Mouse (Mus musculus): ENCODE data around the gene Iqsec1. TPM values are rescaled to one million over a fixed set of nuclear protein-coding genes. Genes with fewer than 3 reads are reported as not detected.
"Not testable (repeated sequence)": the region's sequence is repeated elsewhere in the genome, so short reads cannot be mapped to it uniquely, and the experiment has no call there.

Iqsec1 gene
- polyA plus RNA-seq, 1 experiment from 2014 or later = 17.9 TPM

- Histone ChIP-seq H3K27ac (no peak overlapping the region), H3K4me1 (0 out of 2 replicates have a peak, but pooled peaks cover 7% of the 10 kb centered on the region), H3K9me3 (no peaks in the 10 kb centered on the region), H3K27me3 (replicated peaks) (no peaks in the 10 kb centered on the region), H3K4me2 (replicated peaks) (no peak overlapping the region), H3K4me3 (no peak overlapping the region), H3K9ac (no peak overlapping the region), H3K36me3 (no peaks in the 10 kb centered on the region)
- 78% methylated on average over 4 of the region's 4 CpGs for WGBS
- no peak for ATAC-seq (ENCODE audit: low FRiP score, low read depth)
Measured at GRCm38 (mm10) chr6:90644965-90645364, 343.5 kb downstream of the Iqsec1 start.

GRCm38 (mm10) chr6:90643057-90643456 lies 345.4 kb downstream of the Iqsec1 start:
- WGBS = 80% methylated on average over 3 of the region's 3 CpGs
- Histone ChIP-seq H3K9ac (no peak overlapping the region), H3K4me1 (0 out of 2 replicates have a peak, but pooled peaks cover 7% of the 10 kb centered on the region), H3K27ac (no peak overlapping the region), H3K36me3 (no peaks in the 10 kb centered on the region), H3K4me3 (no peak overlapping the region), H3K27me3 (replicated peaks) (no peaks in the 10 kb centered on the region), H3K4me2 (replicated peaks) (no peak overlapping the region), H3K9me3 (no peaks in the 10 kb centered on the region)
- ATAC-seq (ENCODE audit: low FRiP score, low read depth) = no peak

GRCm38 (mm10) chr6:90635611-90636010 lies 352.9 kb downstream of the Iqsec1 start:
- no peak for ATAC-seq (ENCODE audit: low FRiP score, low read depth)
- WGBS = 65% methylated on average over 3 of the region's 3 CpGs
- Histone ChIP-seq H3K9ac (no peak overlapping the region), H3K4me3 (no peak overlapping the region), H3K27ac (no peak overlapping the region), H3K9me3 (no peaks in the 10 kb centered on the region), H3K4me2 (replicated peaks) (no peak overlapping the region), H3K27me3 (replicated peaks) (no peaks in the 10 kb centered on the region), H3K36me3 (no peaks in the 10 kb centered on the region), H3K4me1 (no peaks in the 10 kb centered on the region)

- H3K4me3 ChIP-seq = no peak overlapping the region
- ATAC-seq (ENCODE audit: low FRiP score, low read depth) = no peak
- H3K4me1 ChIP-seq = no peaks in the 10 kb centered on the region
- no peak overlapping the region for H3K4me2 ChIP-seq (replicated peaks)
- H3K9me3 ChIP-seq = no peaks in the 10 kb centered on the region
- H3K27ac ChIP-seq = no peak overlapping the region
- H3K27me3 ChIP-seq (replicated peaks) = no peaks in the 10 kb centered on the region
- H3K36me3 ChIP-seq = no peaks in the 10 kb centered on the region
- WGBS = 38% methylated on average over 4 of the region's 4 CpGs
- H3K9ac ChIP-seq = no peak overlapping the region
Measured at GRCm38 (mm10) chr6:90635081-90635480, 353.4 kb downstream of the Iqsec1 start.

GRCm38 (mm10) chr6:90632526-90632925 lies 356.0 kb downstream of the Iqsec1 start:
- not testable (repeated sequence) for ATAC-seq (ENCODE audit: low FRiP score, low read depth); H3K4me2 ChIP-seq (replicated peaks); H3K27me3 ChIP-seq (replicated peaks); H3K27ac ChIP-seq; H3K9me3 ChIP-seq; H3K4me3 ChIP-seq; H3K36me3 ChIP-seq; H3K4me1 ChIP-seq; H3K9ac ChIP-seq
- WGBS = 63% methylated on average over 3 of the region's 3 CpGs

- H3K4me1 ChIP-seq = no peaks in the 10 kb centered on the region
Measured at GRCm38 (mm10) chr6:90630427-90630826, 358.1 kb downstream of the Iqsec1 start.

GRCm38 (mm10) chr6:90629506-90629905 lies 359.0 kb downstream of the Iqsec1 start:
- Histone ChIP-seq H3K4me2 (replicated peaks) (no peak overlapping the region), H3K27me3 (replicated peaks) (no peaks in the 10 kb centered on the region), H3K27ac (no peak overlapping the region), H3K9ac (no peak overlapping the region), H3K4me3 (no peak overlapping the region), H3K36me3 (no peaks in the 10 kb centered on the region), H3K9me3 (no peaks in the 10 kb centered on the region), H3K4me1 (no peaks in the 10 kb centered on the region)
- 91% methylated on average over 6 of the region's 6 CpGs for WGBS
- no peak for ATAC-seq (ENCODE audit: low FRiP score, low read depth)

More at GRCm38 (mm10) chr6:90630427-90630826, 358.1 kb downstream of the Iqsec1 start:
- Histone ChIP-seq H3K27me3 (replicated peaks) (no peaks in the 10 kb centered on the region), H3K4me3 (no peak overlapping the region), H3K9me3 (no peaks in the 10 kb centered on the region), H3K9ac (no peak overlapping the region), H3K4me2 (replicated peaks) (no peak overlapping the region), H3K27ac (no peak overlapping the region), H3K36me3 (no peaks in the 10 kb centered on the region)
- ATAC-seq (ENCODE audit: low FRiP score, low read depth) = no peak
- WGBS = 92% methylated on average over 7 of the region's 7 CpGs

DNA sequence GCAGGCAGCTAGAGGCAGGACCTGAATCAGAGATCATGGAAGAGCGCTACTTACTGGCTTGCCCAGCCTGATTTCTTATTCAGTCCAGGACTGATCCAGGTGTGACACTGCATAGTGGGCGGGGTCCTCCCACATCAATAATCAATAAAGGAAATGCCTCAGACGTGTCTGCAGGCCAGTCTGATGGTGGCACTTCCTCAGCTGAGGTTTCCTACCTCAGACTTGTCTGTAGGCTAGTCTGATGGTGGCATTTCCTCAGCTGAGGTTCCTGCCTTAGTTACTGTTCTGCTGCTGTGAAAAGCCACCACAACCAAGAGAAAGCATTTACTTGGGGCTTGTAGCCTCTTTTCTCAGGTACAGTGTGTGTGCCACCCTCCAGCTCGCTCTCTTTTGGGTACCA lies 360.9 kb downstream of the Iqsec1 start:
- H3K4me3 ChIP-seq = no peak overlapping the region
- no peak for ATAC-seq (ENCODE audit: low FRiP score, low read depth)
- no peaks in the 10 kb centered on the region for H3K27me3 ChIP-seq (replicated peaks)
- WGBS = 88% methylated on average over 4 of the region's 4 CpGs
- no peak overlapping the region for H3K9ac ChIP-seq
- no peaks in the 10 kb centered on the region for H3K9me3 ChIP-seq
- no peak overlapping the region for H3K4me2 ChIP-seq (replicated peaks)
- no peak overlapping the region for H3K27ac ChIP-seq
- H3K36me3 ChIP-seq = no peaks in the 10 kb centered on the region
- H3K4me1 ChIP-seq = peaks cover 3% of the 10 kb centered on the region; the same call in 1 of the 2 replicates

GRCm38 (mm10) chr6:90625207-90625994 lies 363.1 kb downstream of the Iqsec1 start:
- Histone ChIP-seq H3K27ac (no peak overlapping the region), H3K36me3 (no peaks in the 10 kb centered on the region), H3K4me2 (replicated peaks) (no peak overlapping the region), H3K4me1 (peaks cover 3% of the 10 kb centered on the region; the same call in 1 of the 2 replicates), H3K9ac (no peak overlapping the region), H3K9me3 (no peaks in the 10 kb centered on the region), H3K4me3 (no peak overlapping the region), H3K27me3 (replicated peaks) (no peaks in the 10 kb centered on the region)
- WGBS = 73% methylated on average over 7 of the region's 7 CpGs
- no peak for ATAC-seq (ENCODE audit: low FRiP score, low read depth)

DNA sequence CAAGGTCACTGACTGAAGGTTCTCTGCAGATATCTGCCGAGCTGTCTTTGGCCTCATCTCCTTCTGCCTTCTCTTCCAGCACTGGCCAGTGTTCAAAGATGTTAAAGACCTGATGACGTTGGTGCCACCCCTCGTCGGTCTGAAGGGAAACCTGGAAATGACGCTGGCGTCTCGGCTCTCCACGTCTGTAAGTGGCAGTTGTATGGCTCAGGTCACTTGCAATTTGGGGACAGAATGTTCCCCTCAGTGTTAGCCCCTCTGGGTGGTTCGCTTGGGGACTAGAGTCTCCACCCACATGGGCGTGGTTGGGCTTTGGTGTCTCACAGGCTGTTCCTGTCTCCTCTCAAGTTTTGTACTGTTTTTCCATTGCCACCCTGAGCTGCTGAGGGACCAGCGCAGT lies 363.8 kb downstream of the Iqsec1 start:
- no peaks in the 10 kb centered on the region for H3K36me3 ChIP-seq
- no peak overlapping the region for H3K4me2 ChIP-seq (replicated peaks)
- no peak for ATAC-seq (ENCODE audit: low FRiP score, low read depth)
- peaks cover 3% of the 10 kb centered on the region; the same call in 1 of the 2 replicates for H3K4me1 ChIP-seq
- H3K4me3 ChIP-seq = no peak overlapping the region
- no peak overlapping the region for H3K27ac ChIP-seq
- H3K27me3 ChIP-seq (replicated peaks) = no peaks in the 10 kb centered on the region
- no peaks in the 10 kb centered on the region for H3K9me3 ChIP-seq
- 68% methylated on average over 11 of the region's 11 CpGs for WGBS
- no peak overlapping the region for H3K9ac ChIP-seq

DNA sequence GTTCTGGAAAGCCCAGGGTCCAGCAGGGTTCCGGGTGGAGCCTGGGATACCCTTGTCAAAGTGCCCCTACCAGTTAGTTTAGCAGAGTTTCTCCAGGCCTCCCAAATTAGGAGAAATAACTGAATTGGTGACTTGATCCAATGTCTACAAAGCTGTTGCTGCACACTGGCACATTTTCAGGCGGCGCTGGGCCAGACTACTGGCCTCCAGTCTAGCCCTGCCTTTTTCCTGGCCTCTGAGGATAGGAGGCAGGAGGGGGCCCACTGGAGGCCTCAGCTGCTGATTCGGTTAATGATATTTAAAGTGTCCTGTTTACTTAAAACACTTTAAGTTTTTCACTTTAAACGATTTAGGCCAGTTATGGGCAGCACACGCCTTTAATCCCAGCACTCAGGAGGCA lies 364.3 kb downstream of the Iqsec1 start:
- no peak for ATAC-seq (ENCODE audit: low FRiP score, low read depth)
- Histone ChIP-seq H3K4me2 (replicated peaks) (no peak overlapping the region), H3K4me3 (no peak overlapping the region), H3K27ac (no peak overlapping the region), H3K9ac (no peak overlapping the region), H3K36me3 (no peaks in the 10 kb centered on the region), H3K27me3 (replicated peaks) (no peaks in the 10 kb centered on the region), H3K4me1 (peaks cover 3% of the 10 kb centered on the region; the same call in 1 of the 2 replicates), H3K9me3 (no peaks in the 10 kb centered on the region)
- WGBS = 90% methylated on average over 6 of the region's 6 CpGs

- no peaks in the 10 kb centered on the region for H3K36me3 ChIP-seq
- no peak overlapping the region for H3K9ac ChIP-seq
- no peak overlapping the region for H3K4me3 ChIP-seq
- no peaks in the 10 kb centered on the region for H3K9me3 ChIP-seq
- 91% methylated on average over 5 of the region's 5 CpGs for WGBS
- no peak for ATAC-seq (ENCODE audit: low FRiP score, low read depth)
- H3K4me1 ChIP-seq = peaks cover 3% of the 10 kb centered on the region; the same call in 1 of the 2 replicates
- H3K4me2 ChIP-seq (replicated peaks) = no peak overlapping the region
- no peaks in the 10 kb centered on the region for H3K27me3 ChIP-seq (replicated peaks)
- H3K27ac ChIP-seq = no peak overlapping the region
Measured at GRCm38 (mm10) chr6:90623456-90623836, 365.0 kb downstream of the Iqsec1 start.
